Comparison of ENCODE assay signal across 7 mouse cellular contexts in the genomic region with DNA sequence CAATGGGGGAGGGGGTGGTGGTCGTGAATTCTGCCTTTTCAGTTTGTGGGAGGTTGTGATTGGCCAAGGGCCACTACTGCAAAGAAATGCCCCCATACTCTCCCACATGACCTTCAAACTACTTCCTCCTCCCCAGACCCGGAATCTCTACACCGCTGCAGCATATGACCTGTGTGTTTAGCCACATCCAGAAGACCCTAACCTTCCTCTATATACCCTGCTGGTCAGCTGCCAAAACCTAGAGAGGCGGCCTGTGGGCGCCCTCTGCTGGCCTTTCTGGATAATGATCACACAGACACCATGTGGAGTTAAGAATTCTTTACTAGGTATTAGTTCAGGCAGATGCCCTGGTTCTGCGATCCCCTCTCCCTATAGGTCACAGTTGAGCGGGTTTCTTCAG. TPM values are rescaled to one million over a fixed set of nuclear protein-coding genes. Genes with fewer than 3 reads are reported as not detected.
DNase-seq lines count a peak whose midpoint lies in the region; ATAC-seq and TF ChIP-seq lines count a peak whose summit lies in the region.

No protein-coding gene starts in this region.

- no peak for TF ChIP-seq POLR2A in small intestine, adult 2 months (IDR thresholded peaks at IDR 0.05; ENCODE audit: low read depth, low read length)

- no peak overlapping the region for H3K4me3 ChIP-seq in forebrain, embryonic 13.5 days
- no peak overlapping the region for H3K4me3 ChIP-seq in hindbrain, embryonic 13.5 days
- H3K4me3 ChIP-seq in midbrain, embryonic 10.5 days: no peak overlapping the region
- no peak overlapping the region for H3K4me3 ChIP-seq in small intestine, adult 2 months (ENCODE audit: low read depth, low read length)

- no peak overlapping the region for H3K27ac ChIP-seq in forebrain, embryonic 13.5 days
- H3K27ac ChIP-seq in hindbrain, embryonic 13.5 days: no peak overlapping the region
- H3K27ac ChIP-seq in midbrain, embryonic 10.5 days (replicated peaks): no peak overlapping the region
- no peak overlapping the region for H3K27ac ChIP-seq in small intestine, adult 2 months (ENCODE audit: insufficient read depth, low read depth, low read length)

- H3K36me3 ChIP-seq in forebrain, embryonic 13.5 days (ENCODE audit: poor library complexity, severe bottlenecking): peaks cover 12% of the 10 kb centered on the region
- no peaks in the 10 kb centered on the region; the same call in 1 of the 2 replicates for H3K36me3 ChIP-seq in hindbrain, embryonic 13.5 days
- H3K36me3 ChIP-seq in midbrain, embryonic 10.5 days: peaks cover 52% of the 10 kb centered on the region
- no peaks in the 10 kb centered on the region for H3K36me3 ChIP-seq in small intestine, adult 2 months (ENCODE audit: control insufficient read depth, insufficient read depth, low read length)

- no peak overlapping the region for H3K4me2 ChIP-seq in forebrain, embryonic 13.5 days
- H3K4me2 ChIP-seq in hindbrain, embryonic 13.5 days: no peak overlapping the region

- peak; percentile 42 for DNase-seq in MEL-GATA-1-ER (ENCODE audit: extremely low read depth, low read depth)
- DNase-seq in adrenal gland, postnatal 14 days: peak; percentile 66
- peak; percentile 58 to 69 for DNase-seq in layer of hippocampus, postnatal 14 days (ENCODE audit: low spot score in 2 of 2)
- peak; percentile 72 for DNase-seq in midbrain, embryonic 10.5 days (ENCODE audit: low spot score)

- ATAC-seq in forebrain, embryonic 13.5 days: peak; percentile 64; the same call in 1 of the 2 replicates
- ATAC-seq in hindbrain, embryonic 13.5 days (ENCODE audit: low FRiP score): peak; percentile 74

- peak; percentile 86; the same call in 1 of the 2 replicates for TF ChIP-seq CTCF in small intestine, adult 2 months (IDR thresholded peaks at IDR 0.05; ENCODE audit: extremely low read depth, insufficient read length, insufficient replicate concordance, low read depth, low read length)

- H3K4me1 ChIP-seq in forebrain, embryonic 13.5 days: peaks cover 14% of the 10 kb centered on the region
- peaks cover 10% of the 10 kb centered on the region for H3K4me1 ChIP-seq in hindbrain, embryonic 13.5 days (replicated peaks)
- peaks cover 11% of the 10 kb centered on the region for H3K4me1 ChIP-seq in midbrain, embryonic 10.5 days
- H3K4me1 ChIP-seq in small intestine, adult 2 months (ENCODE audit: control insufficient read depth, insufficient read depth, insufficient read length, low read length): no peaks in the 10 kb centered on the region

- no peaks in the 10 kb centered on the region for H3K27me3 ChIP-seq in forebrain, embryonic 13.5 days
- H3K27me3 ChIP-seq in hindbrain, embryonic 13.5 days: no peaks in the 10 kb centered on the region
- no peaks in the 10 kb centered on the region for H3K27me3 ChIP-seq in midbrain, embryonic 10.5 days (ENCODE audit: low read depth, poor library complexity, severe bottlenecking)
- H3K27me3 ChIP-seq in small intestine, adult 2 months (ENCODE audit: control insufficient read depth, insufficient read depth, low read length): no peaks in the 10 kb centered on the region

- WGBS in forebrain, embryonic 13.5 days: 34% methylated on average over 7 of the region's 7 CpGs
- WGBS in hindbrain, embryonic 13.5 days: 34% methylated on average over 7 of the region's 7 CpGs
- 36% methylated on average over 7 of the region's 7 CpGs for WGBS in midbrain, embryonic 10.5 days
- 20% methylated on average over 7 of the region's 7 CpGs for WGBS in small intestine, adult 2 months

- H3K9me3 ChIP-seq in forebrain, embryonic 13.5 days (replicated peaks): no peaks in the 10 kb centered on the region
- no peaks in the 10 kb centered on the region for H3K9me3 ChIP-seq in hindbrain, embryonic 13.5 days
- H3K9me3 ChIP-seq in midbrain, embryonic 10.5 days (replicated peaks): no peaks in the 10 kb centered on the region

- H3K9ac ChIP-seq in forebrain, embryonic 13.5 days: no peak overlapping the region
- H3K9ac ChIP-seq in hindbrain, embryonic 13.5 days: no peak overlapping the region

RNA-seq across cellular contexts. Expression of a gene that starts 26.9 kb away (rescaled TPM):
- total RNA-seq in adrenal gland, postnatal 14 days (2021): 21.0 and 25.2 TPM in 2 replicates
- 239 and 277 TPM in 2 replicates for polyA plus RNA-seq in forebrain, embryonic 13.5 days (2015; fragmentation: Nextera tagmentation; extraction: Ambion mirVana)
- polyA plus RNA-seq in hindbrain, embryonic 13.5 days (2015; fragmentation: Nextera tagmentation; extraction: Ambion mirVana): 156 and 187 TPM in 2 replicates
- total RNA-seq in layer of hippocampus, postnatal 14 days (2021): 10 to 100 TPM; 62.8 to 72.3 TPM
- polyA plus RNA-seq in midbrain, embryonic 10.5 days (2016; fragmentation: Nextera tagmentation; extraction: Ambion mirVana): 386 and 388 TPM in 2 replicates
- 18.4 and 35.8 TPM in 2 replicates for polyA plus RNA-seq in small intestine, adult 2 months (2012; rRNA removed)

RNA-seq across cellular contexts. Expression of a gene that starts 32.6 kb away (rescaled TPM):
- total RNA-seq in adrenal gland, postnatal 14 days (2021): 33.0 and 171 TPM in 2 replicates
- 2.0 and 2.4 TPM in 2 replicates for polyA plus RNA-seq in forebrain, embryonic 13.5 days (2015; fragmentation: Nextera tagmentation; extraction: Ambion mirVana)
- polyA plus RNA-seq in hindbrain, embryonic 13.5 days (2015; fragmentation: Nextera tagmentation; extraction: Ambion mirVana): 15.6 and 16.6 TPM in 2 replicates
- 10 to 100 TPM; 10.4 to 13.7 TPM for total RNA-seq in layer of hippocampus, postnatal 14 days (2021)
- polyA plus RNA-seq in midbrain, embryonic 10.5 days (2016; fragmentation: Nextera tagmentation; extraction: Ambion mirVana): 1.7 and 3.8 TPM in 2 replicates
- polyA plus RNA-seq in small intestine, adult 2 months (2012; rRNA removed): 4.2 and 5.1 TPM in 2 replicates
